Mouse (Mus musculus) lung, adult 2 months (tissue): ENCODE results near the gene Arhgef39.

ENCODE experiments used
- CTCF ChIP-seq: fragments of 200-500 bp; IDR thresholded peaks from 2 replicates; pipeline ENCODE4 v1.5.1; 2011; ENCODE audit warnings: mild to moderate bottlenecking, low read length, control low read depth; ENCODE audit not compliant: insufficient read depth
- POLR2A ChIP-seq: fragments of 200-500 bp; IDR thresholded peaks from 2 replicates; pipeline ENCODE4 v1.6.1; 2011; ENCODE audit warnings: low read depth, mild to moderate bottlenecking, control low read depth, low read length, borderline replicate concordance; ENCODE audit errors: extremely low read depth

DNA sequence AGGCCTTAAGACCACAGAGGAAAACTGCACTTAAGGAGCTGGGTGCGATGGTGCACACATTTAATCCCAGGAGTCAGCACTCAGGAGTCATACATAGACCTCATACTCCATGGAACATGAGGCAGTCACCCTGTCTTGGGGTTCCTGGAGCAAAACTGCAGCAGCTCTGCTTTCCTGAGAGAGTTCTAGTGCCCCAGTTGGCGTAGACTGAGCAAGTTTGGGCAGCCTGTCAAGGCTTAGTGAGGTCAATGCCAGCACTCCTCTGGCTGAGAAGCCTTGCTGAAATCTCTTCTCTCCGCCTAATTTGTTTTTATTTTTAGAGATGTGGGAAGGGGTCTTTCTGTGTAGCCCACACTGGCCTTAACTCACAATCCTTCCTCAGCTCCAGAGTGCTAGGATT is 50.9 kb downstream of the Arhgef39 start:
- TF ChIP-seq CTCF = no peak
- no peak for TF ChIP-seq POLR2A
